Mouse (Mus musculus): ENCODE results near the gene Cela2a.

- no peak for TF ChIP-seq CTCF (IDR thresholded peaks at IDR 0.05; ENCODE audit: borderline replicate concordance, insufficient read depth, low read length)
- no peak for TF ChIP-seq POLR2A (IDR thresholded peaks at IDR 0.05; ENCODE audit: low read depth, low read length)
Observed at GRCm38 (mm10) chr4:141805886-141806285, 20.1 kb downstream of the Cela2a start.

Data from embryonic fibroblast, embryonic 13.5 days (primary cell).